Mouse (Mus musculus): Measurements from ENCODE around the gene Chrnb4.

Chrnb4 gene

GRCm38 (mm10) chr9:55048211-55048880, at the start of gene Chrnb4:
Gene Chrnb4 (minus strand): TSS chr9:55048779.
- no peak for DNase-seq (ENCODE audit: low spot score)

- no peak for DNase-seq (ENCODE audit: low spot score)
Observed at GRCm38 (mm10) chr9:55096870-55097269, 48.3 kb upstream of the Chrnb4 start.

GRCm38 (mm10) chr9:55096033-55096432, 47.5 kb upstream of the Chrnb4 start:
- DNase-seq (ENCODE audit: low spot score): no peak

GRCm38 (mm10) chr9:55090141-55090540, 41.6 kb upstream of the Chrnb4 start:
- no peak for DNase-seq (ENCODE audit: low spot score)

GRCm38 (mm10) chr9:55089226-55089625, 40.6 kb upstream of the Chrnb4 start:
- DNase-seq (ENCODE audit: low spot score): no peak

- DNase-seq (ENCODE audit: low spot score): no peak
Observed at GRCm38 (mm10) chr9:55083154-55083913, 34.8 kb upstream of the Chrnb4 start.

GRCm38 (mm10) chr9:55067965-55068265, 19.3 kb upstream of the Chrnb4 start:
- no peak for DNase-seq (ENCODE audit: low spot score)

GRCm38 (mm10) chr9:55067260-55067964, 18.8 kb upstream of the Chrnb4 start:
- no peak for DNase-seq (ENCODE audit: low spot score)

GRCm38 (mm10) chr9:55065241-55065640, 16.7 kb upstream of the Chrnb4 start:
- no peak for DNase-seq (ENCODE audit: low spot score)

GRCm38 (mm10) chr9:55058067-55058466, 9.5 kb upstream of the Chrnb4 start:
- DNase-seq (ENCODE audit: low spot score): no peak

- no peak for DNase-seq (ENCODE audit: low spot score)
Observed at GRCm38 (mm10) chr9:55055386-55055930, 6.9 kb upstream of the Chrnb4 start.

GRCm38 (mm10) chr9:55046764-55047163, 1.8 kb downstream of the Chrnb4 start:
- no peak for DNase-seq (ENCODE audit: low spot score)

GRCm38 (mm10) chr9:55045001-55045400, 3.6 kb downstream of the Chrnb4 start:
- DNase-seq (ENCODE audit: low spot score): no peak

- DNase-seq (ENCODE audit: low spot score): no peak
Observed at GRCm38 (mm10) chr9:55043688-55044087, 4.9 kb downstream of the Chrnb4 start.

GRCm38 (mm10) chr9:55041389-55041788, 7.2 kb downstream of the Chrnb4 start:
- no peak for DNase-seq (ENCODE audit: low spot score)

- no peak for DNase-seq (ENCODE audit: low spot score)
Observed at GRCm38 (mm10) chr9:55039983-55040382, 8.6 kb downstream of the Chrnb4 start.

- no peak for DNase-seq (ENCODE audit: low spot score)
Observed at GRCm38 (mm10) chr9:55038948-55039347, 9.6 kb downstream of the Chrnb4 start.

GRCm38 (mm10) chr9:55031435-55032167, 17.0 kb downstream of the Chrnb4 start:
- no peak for DNase-seq (ENCODE audit: low spot score)

GRCm38 (mm10) chr9:55026275-55026663, 22.3 kb downstream of the Chrnb4 start, which contains the start of gene Chrna3:
Gene Chrna3 (minus strand): TSS chr9:55026562.
- DNase-seq (ENCODE audit: low spot score): no peak

GRCm38 (mm10) chr9:55025534-55026274, 22.9 kb downstream of the Chrnb4 start:
- no peak for DNase-seq (ENCODE audit: low spot score)

- DNase-seq (ENCODE audit: low spot score): no peak
Observed at GRCm38 (mm10) chr9:55023902-55024583, 24.5 kb downstream of the Chrnb4 start.

Data from ovary, adult 18-20 months (tissue).